Comparison of ENCODE assay signal across 8 mouse cellular contexts in genomic region chr10:67002207-67003008, GRCm38 (mm10).
DNase-seq lines count a peak whose midpoint lies in the region; ATAC-seq and TF ChIP-seq lines count a peak whose summit lies in the region.

No protein-coding gene starts in this region.

- H3K9ac ChIP-seq in forebrain, embryonic 12.5 days: peak overlapping the region; percentile 30; the same call in 1 of the 2 replicates

- peak overlapping the region; percentile 93 for H3K27ac ChIP-seq in forebrain, embryonic 12.5 days

- H3K4me1 ChIP-seq in E14TG2a.4 (replicated peaks; ENCODE audit: low read depth, low read length): peaks cover 53% of the 10 kb centered on the region
- peaks cover 35% of the 10 kb centered on the region for H3K4me1 ChIP-seq in forebrain, embryonic 12.5 days

- intact Hi-C loops in heart, postnatal 14 days (cut with DNase I): loop anchor here (1.0 to 5.0 kb wide), 3 partner anchors 55 to 185 kb away; no protein-coding TSS in a partner anchor

- DNase-seq in adrenal gland, postnatal 14 days: peak; percentile 91
- DNase-seq in heart, postnatal 14 days: peak; percentile 89 to 90
- DNase-seq in kidney, postnatal 36 days: peak; percentile 88 to 93
- DNase-seq in lung, postnatal 10 days: peak; percentile 92
- peak; percentile 8 for DNase-seq in retina, embryonic 14.5 days (ENCODE audit: low spot score)
- peak; percentile 84 to 90 for DNase-seq in urinary bladder, postnatal 4 days (ENCODE audit: low spot score in 2 of 2)

- H3K4me3 ChIP-seq in E14TG2a.4 (replicated peaks; ENCODE audit: low read length): peak overlapping the region; percentile 74
- peak overlapping the region; percentile 32 for H3K4me3 ChIP-seq in forebrain, embryonic 12.5 days (replicated peaks)

- peak overlapping the region; percentile 55 for H3K4me2 ChIP-seq in forebrain, embryonic 12.5 days

- H3K9me3 ChIP-seq in E14TG2a.4 (ENCODE audit: low read length): peaks cover 12% of the 10 kb centered on the region
- 0 out of 2 replicates have a peak, but pooled peaks cover 4% of the 10 kb centered on the region for H3K9me3 ChIP-seq in forebrain, embryonic 12.5 days

- peak; percentile 42 for ATAC-seq in forebrain, embryonic 12.5 days (ENCODE audit: low FRiP score)

- H3K27me3 ChIP-seq in E14TG2a.4 (ENCODE audit: insufficient read depth, low read length): no peaks in the 10 kb centered on the region
- no peaks in the 10 kb centered on the region for H3K27me3 ChIP-seq in forebrain, embryonic 12.5 days

- peaks cover 9% of the 10 kb centered on the region; the same call in 1 of the 2 replicates for H3K36me3 ChIP-seq in E14TG2a.4 (ENCODE audit: insufficient read depth, low read length)
- no peaks in the 10 kb centered on the region for H3K36me3 ChIP-seq in forebrain, embryonic 12.5 days (replicated peaks)

- WGBS in forebrain, embryonic 12.5 days: 15% methylated on average over 30 of the region's 30 CpGs

- TF ChIP-seq CTCF in E14TG2a.4 (conservative IDR thresholded peaks at IDR 0.05; ENCODE audit: low read length): no peak

Comparison
In these comparisons a context has a peak if more than half of its experiments do, and no peak if none do; other contexts are left out.
1. Peak in every context shown above with its lines: DNase-seq, ATAC-seq, H3K4me3 ChIP-seq and H3K27ac ChIP-seq.
2. DNase-seq: peak in every context shown above with its lines; median percentile 92 in lung, postnatal 10 days; 91 in adrenal gland, postnatal 14 days; 90 in kidney, postnatal 36 days; 90 in heart, postnatal 14 days; 87 in urinary bladder, postnatal 4 days; 8 in retina, embryonic 14.5 days.